Mouse (Mus musculus): ENCODE measurements around the gene Gsn. TPM values are rescaled to one million over a fixed set of nuclear protein-coding genes. Genes with fewer than 3 reads are reported as not detected.

Gene Gsn
- polyA plus RNA-seq, 1 experiment from 2014 or later = 18.1 TPM

DNA sequence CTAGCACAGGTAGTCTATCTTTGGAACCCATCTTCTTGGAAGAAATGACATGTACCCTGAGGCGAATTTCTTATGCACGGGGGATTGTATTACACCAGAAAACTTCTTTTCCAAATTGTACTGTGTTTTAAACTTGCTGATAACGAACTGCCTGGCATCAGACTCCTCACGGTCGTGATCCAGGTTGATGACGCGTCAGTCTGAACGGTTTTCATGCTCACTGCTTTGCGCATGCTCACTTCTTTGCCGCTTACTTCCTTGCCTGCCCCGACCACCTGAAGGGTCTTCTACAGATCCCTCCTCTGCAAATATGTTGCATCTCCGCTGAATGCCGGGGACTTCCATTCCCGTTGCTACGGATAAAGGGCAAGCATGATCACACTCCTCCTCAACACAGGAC, 31.9 kb upstream of the Gsn start:
- 92% methylated on average over 15 of the region's 15 CpGs for WGBS
- Histone ChIP-seq H3K9me3 (no peaks in the 10 kb centered on the region), H3K4me1 (no peaks in the 10 kb centered on the region), H3K36me3 (no peaks in the 10 kb centered on the region), H3K4me3 (no peak overlapping the region), H3K9ac (replicated peaks) (no peak overlapping the region), H3K27me3 (no peaks in the 10 kb centered on the region), H3K4me2 (replicated peaks) (no peak overlapping the region), H3K27ac (replicated peaks) (no peak overlapping the region)
- ATAC-seq (replicated peaks) = no peak

DNA sequence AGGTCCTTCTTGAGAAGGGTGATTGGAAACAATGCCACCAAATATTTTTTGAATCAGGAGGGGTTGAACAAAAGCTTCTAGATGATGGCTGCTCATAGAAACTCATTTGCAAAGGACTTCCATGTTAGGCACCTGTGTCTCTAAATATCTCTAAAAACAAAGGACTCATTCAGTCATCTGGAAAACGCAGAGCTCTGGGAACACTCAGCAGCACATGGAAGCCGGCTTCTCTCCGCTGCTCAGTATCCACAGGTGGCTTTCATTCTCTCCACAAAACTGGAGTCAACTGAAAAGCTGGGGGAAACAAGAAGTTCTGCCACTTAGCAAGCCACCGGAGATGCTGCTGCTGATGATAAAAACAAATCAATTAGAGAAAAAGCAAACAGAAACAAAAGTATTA, 28.0 kb upstream of the Gsn start:
- Histone ChIP-seq H3K27ac (replicated peaks) (no peak overlapping the region), H3K9ac (replicated peaks) (no peak overlapping the region), H3K27me3 (no peaks in the 10 kb centered on the region), H3K4me3 (no peak overlapping the region), H3K9me3 (no peaks in the 10 kb centered on the region), H3K4me1 (no peaks in the 10 kb centered on the region), H3K36me3 (no peaks in the 10 kb centered on the region), H3K4me2 (replicated peaks) (no peak overlapping the region)
- WGBS = 26% methylated on average over 4 of the region's 4 CpGs
- no peak for ATAC-seq (replicated peaks)

DNA sequence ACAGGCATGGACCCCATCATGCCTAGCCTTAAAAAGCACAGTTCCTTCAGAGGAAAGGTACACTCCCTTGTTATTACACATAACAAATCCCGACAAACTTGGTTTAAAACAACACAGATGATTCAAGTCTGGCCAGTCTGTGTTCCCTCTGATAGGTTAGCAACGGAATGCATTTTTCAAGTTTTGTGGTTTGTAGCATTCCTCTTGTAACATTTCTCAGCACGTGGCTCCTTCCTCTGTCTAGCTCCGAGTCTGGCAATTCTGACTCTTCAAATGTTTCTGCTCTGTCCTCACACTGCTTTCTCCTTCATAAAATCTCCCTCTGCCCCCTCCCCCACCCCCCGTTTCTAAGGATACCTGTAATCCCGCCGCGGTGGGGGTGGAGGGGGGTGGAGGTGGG, 26.0 kb upstream of the Gsn start:
- H3K4me3 ChIP-seq = no peak overlapping the region
- H3K36me3 ChIP-seq = no peaks in the 10 kb centered on the region
- ATAC-seq (replicated peaks) = no peak
- WGBS = 14% methylated on average over 8 of the region's 8 CpGs
- no peak overlapping the region for H3K4me2 ChIP-seq (replicated peaks)
- H3K9ac ChIP-seq (replicated peaks) = no peak overlapping the region
- H3K27me3 ChIP-seq = no peaks in the 10 kb centered on the region
- H3K4me1 ChIP-seq = 0 out of 2 replicates have a peak, but pooled peaks cover 3% of the 10 kb centered on the region
- no peaks in the 10 kb centered on the region for H3K9me3 ChIP-seq
- no peak overlapping the region for H3K27ac ChIP-seq (replicated peaks)

DNA sequence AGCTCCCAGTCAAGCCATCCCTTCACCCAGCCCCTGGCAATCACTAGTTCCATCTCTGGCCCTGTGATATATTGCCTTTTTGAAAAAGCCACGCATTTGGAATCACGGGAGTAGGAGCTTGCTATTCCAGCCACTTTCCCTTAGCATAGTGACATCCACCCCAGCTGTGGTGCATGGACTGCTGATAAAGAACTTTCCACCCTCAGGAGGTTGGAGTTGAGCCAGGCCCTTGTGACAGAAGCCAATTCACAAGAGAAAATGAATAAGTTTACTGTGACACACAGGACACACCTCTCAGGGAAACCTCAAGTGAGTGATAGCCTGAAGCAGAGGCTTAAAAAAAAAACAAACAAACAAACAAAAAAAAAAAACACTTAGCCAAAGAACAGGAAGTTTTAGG, 24.3 kb upstream of the Gsn start:
- Histone ChIP-seq H3K36me3 (no peaks in the 10 kb centered on the region), H3K4me3 (no peak overlapping the region), H3K4me1 (0 out of 2 replicates have a peak, but pooled peaks cover 3% of the 10 kb centered on the region), H3K9me3 (no peaks in the 10 kb centered on the region), H3K27ac (replicated peaks) (no peak overlapping the region), H3K27me3 (no peaks in the 10 kb centered on the region), H3K4me2 (replicated peaks) (no peak overlapping the region), H3K9ac (replicated peaks) (no peak overlapping the region)
- ATAC-seq (replicated peaks) = no peak
- WGBS = 61% methylated on average over 2 of the region's 2 CpGs

DNA sequence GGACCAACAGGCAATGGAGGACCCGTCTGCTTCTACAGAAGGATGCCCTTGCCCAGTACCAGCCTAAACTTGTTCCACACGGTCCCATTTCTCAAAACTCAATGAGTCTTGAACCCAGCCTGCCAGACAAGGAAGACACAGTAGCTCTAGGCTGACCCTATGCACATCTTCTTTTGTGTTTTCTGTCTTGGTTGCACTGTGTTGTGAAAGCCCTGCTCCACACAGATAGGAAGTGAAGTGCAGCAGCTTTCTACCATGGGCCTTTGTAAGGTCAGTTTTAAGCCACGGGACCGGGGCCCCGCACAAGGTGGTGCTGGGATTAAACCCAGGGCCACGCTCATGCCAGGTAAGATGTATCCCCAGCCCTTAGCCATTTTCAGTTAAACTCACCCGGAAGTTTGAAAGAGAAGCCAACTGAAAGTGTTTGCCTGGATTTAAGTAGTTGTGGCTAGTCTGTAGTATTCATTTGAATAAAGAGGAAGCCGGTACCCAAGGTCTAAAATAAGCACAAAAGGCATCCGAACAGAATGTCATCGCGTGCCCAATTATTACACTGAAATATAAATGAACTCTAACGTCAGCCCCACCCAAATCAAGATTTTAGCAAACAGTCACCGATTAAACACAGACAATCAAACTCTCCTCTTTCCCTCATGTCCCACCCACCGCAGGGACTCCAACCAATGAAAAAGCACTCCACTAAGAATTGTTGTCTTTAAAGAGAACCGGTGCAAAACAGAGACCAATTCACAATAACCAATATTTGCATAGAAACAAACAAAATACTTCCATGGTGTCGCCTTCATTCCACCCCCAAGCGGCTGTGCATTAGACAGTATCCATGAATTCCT, 23.4 kb upstream of the Gsn start:
- 63% methylated on average over 17 of the region's 17 CpGs for WGBS

DNA sequence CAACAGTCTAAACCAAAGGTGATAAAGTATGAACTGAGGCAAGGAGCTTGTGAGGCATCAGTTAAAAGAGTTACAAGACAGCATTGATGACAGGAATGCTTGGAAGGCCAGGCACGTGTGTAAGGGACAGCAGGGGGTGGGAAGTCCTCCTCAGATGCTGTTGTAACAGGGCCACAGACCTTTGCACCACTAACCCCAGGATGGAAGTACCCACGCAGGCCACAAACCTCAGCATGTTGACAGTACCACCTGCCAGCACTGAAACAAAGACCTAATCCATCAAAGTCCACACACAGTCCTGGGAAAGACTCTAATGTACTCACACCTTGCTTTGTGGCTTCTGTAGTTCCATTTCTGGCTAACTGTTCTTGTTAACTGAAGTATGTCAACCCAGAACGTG, 22.3 kb upstream of the Gsn start:
- Histone ChIP-seq H3K4me2 (replicated peaks) (no peak overlapping the region), H3K4me1 (0 out of 2 replicates have a peak, but pooled peaks cover 3% of the 10 kb centered on the region), H3K27ac (replicated peaks) (no peak overlapping the region), H3K4me3 (no peak overlapping the region), H3K36me3 (no peaks in the 10 kb centered on the region), H3K27me3 (no peaks in the 10 kb centered on the region), H3K9me3 (no peaks in the 10 kb centered on the region), H3K9ac (replicated peaks) (no peak overlapping the region)
- 33% methylated on average over 3 of the region's 3 CpGs for WGBS
- no peak for ATAC-seq (replicated peaks)

More for the DNA sequence above, 23.4 kb upstream of the Gsn start:
- ATAC-seq (replicated peaks) = no peak
- 0 out of 2 replicates have a peak, but pooled peaks cover 3% of the 10 kb centered on the region for H3K4me1 ChIP-seq
- H3K4me2 ChIP-seq (replicated peaks) = no peak overlapping the region
- no peaks in the 10 kb centered on the region for H3K9me3 ChIP-seq
- H3K27ac ChIP-seq (replicated peaks) = no peak overlapping the region
- no peak overlapping the region for H3K4me3 ChIP-seq
- H3K36me3 ChIP-seq = no peaks in the 10 kb centered on the region
- no peaks in the 10 kb centered on the region for H3K27me3 ChIP-seq
- H3K9ac ChIP-seq (replicated peaks) = no peak overlapping the region

DNA sequence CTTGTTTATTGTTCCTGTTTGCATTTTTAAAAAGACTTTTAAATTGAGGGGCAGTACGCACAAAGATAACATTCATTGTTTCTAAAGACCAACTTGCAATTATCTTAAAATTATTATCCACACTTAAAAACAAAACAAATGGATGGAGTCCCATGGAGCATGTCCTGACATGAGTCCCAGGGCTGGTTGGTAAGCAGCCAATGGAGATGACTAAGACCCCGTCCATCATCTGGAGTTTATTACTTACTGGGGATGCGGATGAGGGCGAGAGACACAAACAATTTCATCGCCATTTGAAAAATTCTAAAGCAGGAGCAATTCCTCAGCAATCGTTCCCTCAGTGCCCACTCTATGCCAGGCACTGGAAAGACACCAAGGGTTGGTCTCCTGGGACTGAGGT, 21.2 kb upstream of the Gsn start:
- no peak for ATAC-seq (replicated peaks)
- H3K9me3 ChIP-seq = no peaks in the 10 kb centered on the region
- H3K9ac ChIP-seq (replicated peaks) = no peak overlapping the region

DNA sequence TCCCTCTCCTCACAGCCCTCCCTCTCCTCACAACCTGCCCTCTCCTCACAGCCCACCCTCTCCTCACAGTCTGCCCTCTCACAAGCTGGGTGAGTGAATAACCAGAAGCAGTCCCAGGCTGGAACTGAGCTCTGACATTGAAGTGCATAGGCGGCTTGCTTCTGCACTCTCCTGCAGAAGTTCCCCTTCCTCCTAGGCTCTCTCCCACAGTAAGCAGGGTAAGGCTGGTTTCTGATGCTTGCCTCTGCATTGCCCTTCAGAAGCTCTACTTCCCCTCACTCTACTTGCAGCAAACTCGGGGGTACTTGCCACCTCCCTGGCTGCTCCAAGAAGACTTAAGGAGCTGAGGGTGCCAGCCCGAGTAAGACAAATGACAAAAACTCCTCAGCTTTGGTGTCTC, 11.9 kb upstream of the Gsn start:
- no peak overlapping the region for H3K27ac ChIP-seq (replicated peaks)
- no peaks in the 10 kb centered on the region for H3K4me1 ChIP-seq
- H3K9me3 ChIP-seq = no peaks in the 10 kb centered on the region
- ATAC-seq (replicated peaks) = no peak
- no peaks in the 10 kb centered on the region for H3K36me3 ChIP-seq
- no peaks in the 10 kb centered on the region for H3K27me3 ChIP-seq
- WGBS = 46% methylated on average over 3 of the region's 3 CpGs
- no peak overlapping the region for H3K9ac ChIP-seq (replicated peaks)
- H3K4me3 ChIP-seq = no peak overlapping the region
- H3K4me2 ChIP-seq (replicated peaks) = no peak overlapping the region

More for the DNA sequence above, 21.2 kb upstream of the Gsn start:
- Histone ChIP-seq H3K4me3 (no peak overlapping the region), H3K4me1 (0 out of 2 replicates have a peak, but pooled peaks cover 3% of the 10 kb centered on the region), H3K36me3 (no peaks in the 10 kb centered on the region), H3K27ac (replicated peaks) (no peak overlapping the region), H3K27me3 (no peaks in the 10 kb centered on the region), H3K4me2 (replicated peaks) (no peak overlapping the region)
- 77% methylated on average over 6 of the region's 6 CpGs for WGBS

DNA sequence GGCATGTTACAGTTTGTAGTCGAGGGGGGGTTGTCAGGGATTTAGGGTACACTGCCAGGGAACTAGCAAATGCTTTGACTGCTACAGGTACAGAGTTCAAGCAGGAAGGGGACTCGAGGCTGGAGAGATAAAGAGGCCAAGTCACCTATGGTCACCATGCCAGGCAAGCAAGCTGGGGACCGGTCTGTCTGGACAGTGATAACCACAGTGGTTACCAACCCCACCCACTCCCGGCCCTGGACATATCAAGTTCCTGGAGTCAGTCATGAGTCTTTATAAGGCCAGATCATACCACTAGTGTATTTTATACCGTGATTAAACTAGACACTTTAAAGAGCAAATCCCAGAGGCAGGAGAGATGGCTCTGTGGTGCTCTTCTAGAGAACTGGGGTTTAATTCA, 8.4 kb upstream of the Gsn start:
- Histone ChIP-seq H3K27me3 (no peaks in the 10 kb centered on the region), H3K4me1 (no peaks in the 10 kb centered on the region), H3K4me3 (no peak overlapping the region), H3K4me2 (replicated peaks) (no peak overlapping the region), H3K27ac (replicated peaks) (no peak overlapping the region), H3K36me3 (no peaks in the 10 kb centered on the region), H3K9me3 (no peaks in the 10 kb centered on the region), H3K9ac (replicated peaks) (no peak overlapping the region)
- no peak for ATAC-seq (replicated peaks)
- 78% methylated on average over 5 of the region's 5 CpGs for WGBS

DNA sequence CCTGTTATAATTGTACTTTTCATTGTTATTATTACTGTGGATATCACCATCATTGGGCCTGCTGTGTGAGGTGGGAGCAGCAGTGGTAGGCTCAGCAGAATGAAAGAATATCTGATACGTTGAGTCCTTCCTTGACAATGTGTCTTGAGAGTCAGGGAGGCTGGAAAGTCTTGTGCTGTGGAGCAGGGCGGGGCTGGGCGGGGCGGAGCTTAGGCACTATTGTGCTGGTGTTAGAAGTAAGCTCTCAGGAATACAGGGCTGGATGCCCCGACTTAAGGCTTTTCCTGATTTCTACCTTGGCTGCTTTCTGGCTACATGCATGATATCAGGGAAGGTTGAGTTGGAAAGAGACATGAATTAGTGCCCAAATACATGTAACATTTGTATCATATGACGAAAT, 3.4 kb upstream of the Gsn start:
- peaks cover 14% of the 10 kb centered on the region for H3K4me1 ChIP-seq
- H3K4me3 ChIP-seq = no peak overlapping the region
- no peak for ATAC-seq (replicated peaks)
- no peaks in the 10 kb centered on the region for H3K9me3 ChIP-seq
- no peak overlapping the region for H3K9ac ChIP-seq (replicated peaks)
- no peak overlapping the region for H3K27ac ChIP-seq (replicated peaks)
- H3K27me3 ChIP-seq = peaks cover 6% of the 10 kb centered on the region; the same call in 1 of the 2 replicates
- 27% methylated on average over 6 of the region's 6 CpGs for WGBS
- H3K4me2 ChIP-seq (replicated peaks) = no peak overlapping the region
- no peaks in the 10 kb centered on the region for H3K36me3 ChIP-seq

DNA sequence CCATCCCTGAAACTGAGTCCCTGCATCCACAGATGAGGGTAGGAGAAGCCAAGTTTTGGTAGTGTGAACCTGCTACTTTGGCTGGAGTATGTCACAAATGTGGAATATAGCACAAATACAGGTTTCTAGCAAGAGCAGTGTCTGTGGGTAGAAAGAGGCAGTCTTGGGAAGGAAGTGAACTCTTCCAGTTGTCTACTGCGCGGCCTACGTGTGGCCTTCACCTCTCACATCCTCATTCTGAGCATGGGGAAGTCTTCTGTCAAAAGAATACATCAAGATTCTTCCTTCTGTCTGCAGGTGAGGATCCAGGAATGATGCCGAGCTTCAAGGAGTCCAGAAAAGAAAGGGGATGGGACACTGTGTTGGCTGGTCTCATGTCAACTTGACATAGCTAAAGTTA, 2.4 kb upstream of the Gsn start:
- no peak for ATAC-seq (replicated peaks)

DNA sequence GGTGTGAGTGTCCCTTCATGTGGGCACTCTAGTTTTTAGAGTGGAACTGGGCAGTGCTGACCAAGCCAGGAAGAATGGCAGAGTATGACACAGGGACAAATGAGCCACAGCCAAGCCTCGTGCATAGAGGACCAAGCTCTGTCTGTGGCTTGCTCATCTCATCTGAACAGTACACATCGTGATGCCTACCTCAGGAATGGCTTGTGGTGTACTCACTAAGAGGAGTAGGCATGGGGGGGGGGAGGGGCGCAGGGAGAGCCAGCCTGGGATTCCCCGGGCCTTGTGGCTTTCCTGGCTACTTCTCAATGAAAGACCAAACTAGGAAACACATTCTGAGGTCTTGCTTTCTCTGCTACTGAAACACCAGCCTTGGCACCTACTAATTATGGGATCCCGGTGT, 1.2 kb upstream of the Gsn start:
- Histone ChIP-seq H3K4me2 (replicated peaks) (no peak overlapping the region), H3K4me3 (no peak overlapping the region), H3K9me3 (no peaks in the 10 kb centered on the region), H3K36me3 (no peaks in the 10 kb centered on the region), H3K27me3 (peaks cover 6% of the 10 kb centered on the region; the same call in 1 of the 2 replicates), H3K27ac (replicated peaks) (no peak overlapping the region), H3K9ac (replicated peaks) (no peak overlapping the region), H3K4me1 (peaks cover 14% of the 10 kb centered on the region)
- 62% methylated on average over 5 of the region's 5 CpGs for WGBS
- no peak for ATAC-seq (replicated peaks)

More for the DNA sequence above, 2.4 kb upstream of the Gsn start:
- no peak overlapping the region for H3K4me3 ChIP-seq
- H3K27me3 ChIP-seq = peaks cover 6% of the 10 kb centered on the region; the same call in 1 of the 2 replicates
- no peak overlapping the region for H3K4me2 ChIP-seq (replicated peaks)
- no peak overlapping the region for H3K27ac ChIP-seq (replicated peaks)
- H3K36me3 ChIP-seq = no peaks in the 10 kb centered on the region
- H3K9ac ChIP-seq (replicated peaks) = no peak overlapping the region
- no peaks in the 10 kb centered on the region for H3K9me3 ChIP-seq
- H3K4me1 ChIP-seq = peaks cover 14% of the 10 kb centered on the region
- WGBS = 89% methylated on average over 4 of the region's 4 CpGs

DNA sequence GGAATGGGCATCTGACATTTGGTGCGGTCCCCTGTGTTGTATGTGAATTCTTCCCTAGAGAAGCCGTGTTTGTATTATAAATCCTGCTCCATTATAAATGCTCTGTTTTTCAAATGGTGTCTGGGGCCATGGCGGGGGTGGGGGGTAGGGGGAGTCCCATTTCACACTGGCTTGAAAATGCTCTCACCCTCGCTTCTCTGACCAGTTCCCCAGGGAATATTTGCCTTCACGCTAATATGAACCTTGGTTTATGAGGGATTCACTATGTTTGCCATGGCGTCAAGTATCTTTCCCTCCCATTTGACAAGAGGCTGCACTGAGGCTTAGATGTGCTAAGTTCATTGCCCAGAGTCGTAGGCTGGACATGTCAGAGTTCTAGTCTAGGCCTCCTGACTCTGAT, 718 bp upstream of the Gsn start:
- Histone ChIP-seq H3K4me2 (replicated peaks) (no peak overlapping the region; the same call in 1 of the 2 replicates), H3K36me3 (no peaks in the 10 kb centered on the region), H3K9me3 (no peaks in the 10 kb centered on the region), H3K27me3 (peaks cover 6% of the 10 kb centered on the region; the same call in 1 of the 2 replicates), H3K4me3 (no peak overlapping the region), H3K27ac (replicated peaks) (no peak overlapping the region), H3K4me1 (peaks cover 14% of the 10 kb centered on the region), H3K9ac (replicated peaks) (no peak overlapping the region)
- 79% methylated on average over 7 of the region's 7 CpGs for WGBS
- no peak for ATAC-seq (replicated peaks)
